Mouse (Mus musculus) heart, adult 11 months (tissue): ENCODE results near the gene Smok3a.
"Not testable (repeated sequence)": the region's sequence is repeated elsewhere in the genome, so short reads cannot be mapped to it uniquely, and the experiment has no call there.

Source experiments
- DNase-seq: peaks from one replicate; pipeline ENCODE4 v3.0.0; 2022

Smok3a gene

GRCm38 (mm10) chr5:138020961-138021479, at the start of gene Smok3a, which contains the start of gene Smok3b:
Gene Smok3a (plus strand): TSS chr5:138021261.
Gene Smok3b (plus strand): TSS chr5:138021429.
- peak; percentile 15 for DNase-seq

GRCm38 (mm10) chr5:137973161-137973560, 47.9 kb upstream of the Smok3a start:
- DNase-seq = no peak

GRCm38 (mm10) chr5:137973738-137974137, 47.3 kb upstream of the Smok3a start:
- no peak for DNase-seq

GRCm38 (mm10) chr5:137974724-137975123, 46.3 kb upstream of the Smok3a start:
- DNase-seq = no peak

GRCm38 (mm10) chr5:137975434-137975833, 45.6 kb upstream of the Smok3a start:
- DNase-seq = no peak

GRCm38 (mm10) chr5:137977291-137977690, 43.8 kb upstream of the Smok3a start:
- no peak for DNase-seq

GRCm38 (mm10) chr5:137979081-137979480, 42.0 kb upstream of the Smok3a start:
- DNase-seq = no peak

GRCm38 (mm10) chr5:137981300-137981699, 39.8 kb upstream of the Smok3a start, which contains the start of gene Azgp1:
Gene Azgp1 (plus strand): TSS chr5:137981520.
- DNase-seq = no peak

- DNase-seq = no peak
These were observed 34.7 kb upstream of the Smok3a start for GRCm38 (mm10) chr5:137986351-137986750.

GRCm38 (mm10) chr5:138009437-138009836, 11.6 kb upstream of the Smok3a start:
- no peak for DNase-seq

GRCm38 (mm10) chr5:138012382-138012781, 8.7 kb upstream of the Smok3a start:
- peak; percentile 49 for DNase-seq

- DNase-seq = peak; percentile 9
These were observed 4.5 kb upstream of the Smok3a start for GRCm38 (mm10) chr5:138016530-138016929.

- DNase-seq = peak; percentile 37
These were observed 4.1 kb upstream of the Smok3a start for GRCm38 (mm10) chr5:138016997-138017396.

GRCm38 (mm10) chr5:138019577-138019976, 1.5 kb upstream of the Smok3a start:
- DNase-seq = peak; percentile 36

GRCm38 (mm10) chr5:138052894-138053293, 31.8 kb downstream of the Smok3a start, which contains the start of gene Smok3c:
Gene Smok3c (plus strand): TSS chr5:138053194.
- DNase-seq = not testable (repeated sequence)

GRCm38 (mm10) chr5:138073803-138074202, 52.7 kb downstream of the Smok3a start:
- DNase-seq = peak; percentile 69

GRCm38 (mm10) chr5:138075684-138076083, 54.6 kb downstream of the Smok3a start:
- no peak for DNase-seq

GRCm38 (mm10) chr5:138076148-138076547, 55.1 kb downstream of the Smok3a start:
- peak; percentile 41 for DNase-seq

- DNase-seq = no peak
These were observed 59.4 kb downstream of the Smok3a start for GRCm38 (mm10) chr5:138080456-138080855.

GRCm38 (mm10) chr5:138081446-138081845, 60.4 kb downstream of the Smok3a start:
- DNase-seq = peak; percentile 68

- DNase-seq = no peak
These were observed 62.3 kb downstream of the Smok3a start for GRCm38 (mm10) chr5:138083318-138083900.

- peak; percentile 66 for DNase-seq
These were observed 62.9 kb downstream of the Smok3a start for GRCm38 (mm10) chr5:138083936-138084335.
